Mouse (Mus musculus) kidney, adult 18-20 months (tissue): ENCODE measurements around the gene Mogat1.

Source experiments
- DNase-seq: peaks from one replicate; pipeline ENCODE4 v3.0.0; 2021

The Mogat1 gene

DNA sequence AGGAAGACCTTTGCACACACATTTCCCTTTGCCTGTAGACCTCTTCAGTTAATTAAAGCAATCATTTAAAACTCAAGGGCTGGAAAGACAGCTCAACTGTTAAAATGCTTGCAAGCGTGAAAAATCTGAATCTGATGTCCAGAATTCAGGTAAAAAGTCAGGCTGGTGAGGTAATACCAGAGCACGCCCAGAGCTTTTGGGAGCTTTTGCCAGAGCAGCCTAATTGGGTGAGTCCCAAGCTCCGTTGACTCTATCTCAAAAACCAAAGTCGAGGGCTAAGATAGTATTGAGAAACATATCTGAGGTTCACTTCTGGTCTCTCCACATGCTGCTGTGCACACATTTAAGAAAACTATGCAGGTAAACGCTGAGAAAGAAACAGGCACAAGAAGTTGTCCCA, at the start of gene Mogat1:
Gene Mogat1, plus strand, starts transcription at position 130 of the 400 bp plus-strand sequence.
- DNase-seq = peak; percentile 30

DNA sequence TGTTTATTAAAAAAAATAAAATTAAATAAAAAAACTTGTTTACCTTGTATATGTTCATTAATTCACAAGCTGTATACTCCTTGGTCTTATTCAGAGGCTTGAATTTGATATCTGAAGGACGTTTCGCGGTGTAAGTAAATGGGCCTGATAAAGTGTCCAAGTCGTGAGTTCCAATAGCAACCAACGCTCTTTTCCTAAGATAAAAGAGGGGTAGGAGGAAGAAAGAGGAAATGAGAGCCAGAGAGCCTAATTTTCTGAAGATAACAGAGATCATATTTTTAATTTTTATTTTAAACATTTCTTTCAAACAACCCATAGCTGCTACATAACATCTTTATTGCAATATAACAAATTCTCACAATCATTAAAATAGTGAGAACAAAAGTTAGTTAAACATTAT, 38.4 kb upstream of the Mogat1 start:
- DNase-seq = no peak

DNA sequence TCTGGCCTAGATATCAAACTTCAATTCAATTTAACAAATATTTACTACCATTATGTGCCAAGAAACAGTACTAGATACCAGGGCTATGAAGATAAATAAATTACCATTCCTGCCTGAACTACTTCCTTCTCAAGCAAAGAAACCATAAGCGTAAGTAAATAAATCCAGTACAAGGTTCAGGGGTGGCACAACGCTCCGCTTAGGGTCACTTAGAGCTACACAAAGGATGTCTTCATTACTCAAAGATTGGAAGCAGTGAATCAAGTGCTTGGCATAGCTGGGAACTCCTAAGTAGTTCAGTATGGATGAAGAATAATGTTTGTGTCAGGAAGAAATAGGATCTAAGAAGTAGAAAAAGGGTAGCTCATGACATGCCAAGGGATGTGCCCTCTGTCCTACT, 27.4 kb upstream of the Mogat1 start:
- DNase-seq = no peak

DNA sequence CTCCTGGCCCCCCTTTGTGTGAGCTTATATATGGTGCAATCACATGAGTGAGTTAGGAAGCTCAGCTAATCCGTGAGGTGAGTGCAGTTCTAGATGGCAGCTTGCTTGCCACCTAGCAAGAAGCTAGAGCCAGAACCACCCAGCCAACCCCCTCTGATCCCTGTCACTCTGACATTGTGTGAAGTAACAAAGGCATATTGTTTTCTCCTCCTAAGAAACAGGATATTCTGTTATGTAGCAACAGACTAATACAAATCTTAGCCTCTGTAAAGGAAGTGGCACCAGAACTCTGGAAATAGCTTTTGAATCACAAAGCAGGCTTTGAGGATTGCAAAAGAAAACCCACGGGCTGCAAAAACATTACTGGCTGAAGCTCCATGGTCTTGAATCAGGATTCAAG, 26.4 kb upstream of the Mogat1 start:
- no peak for DNase-seq

DNA sequence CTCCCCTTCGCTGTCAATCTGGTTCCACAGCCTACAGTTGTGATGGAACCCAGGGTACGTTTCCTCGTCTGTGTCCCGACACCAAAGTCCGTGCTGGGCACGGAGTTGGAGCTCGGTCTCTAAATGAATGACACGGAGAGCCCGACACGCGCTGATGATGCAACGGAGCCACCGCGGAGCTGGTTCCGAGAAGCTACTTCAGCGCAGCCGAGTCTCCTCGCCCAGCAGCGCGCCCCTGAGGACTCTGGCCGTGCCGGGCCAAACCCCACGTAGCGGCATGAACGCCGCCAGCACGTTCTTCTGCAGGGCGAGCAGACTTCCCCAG, 22.4 kb upstream of the Mogat1 start:
- DNase-seq = no peak

DNA sequence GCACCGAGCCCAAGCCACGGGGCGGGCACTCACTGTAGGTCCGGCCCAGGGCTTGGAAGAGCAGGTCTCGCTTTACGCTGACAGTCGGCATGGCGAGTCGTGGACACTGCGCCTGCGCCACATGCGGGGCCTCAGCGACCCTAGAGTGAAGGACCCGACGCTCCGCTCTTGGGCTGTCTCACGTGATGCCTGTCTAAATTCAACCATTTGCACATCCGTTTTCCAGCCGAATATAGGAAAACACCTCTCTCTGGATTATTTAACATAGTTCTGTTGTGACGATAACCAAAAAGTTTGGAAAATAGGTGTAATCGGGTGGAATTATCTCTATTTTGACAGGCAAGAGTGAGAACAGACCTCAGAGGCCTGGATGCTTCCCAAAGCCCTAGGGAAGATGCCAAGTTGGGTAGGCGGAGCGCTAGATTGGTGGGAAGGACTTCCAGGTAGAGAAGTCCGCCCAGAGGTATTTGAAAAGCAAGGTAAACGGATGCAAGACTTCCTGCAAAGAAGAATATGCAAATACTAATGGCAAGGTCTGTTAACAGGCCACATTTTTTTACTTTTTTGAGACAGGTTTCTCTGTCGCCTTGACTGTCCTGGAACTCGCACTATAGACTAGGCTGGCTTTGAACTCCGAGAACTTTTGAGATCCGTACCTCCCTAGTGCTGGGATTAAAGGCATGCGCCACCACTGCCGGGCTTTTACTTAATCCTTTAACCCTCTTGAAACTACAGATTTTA, 21.9 kb upstream of the Mogat1 start, which contains the start of gene Farsb:
Gene Farsb, minus strand, starts transcription at position 146 of the 741 bp plus-strand sequence.
- peak; percentile 92 for DNase-seq

DNA sequence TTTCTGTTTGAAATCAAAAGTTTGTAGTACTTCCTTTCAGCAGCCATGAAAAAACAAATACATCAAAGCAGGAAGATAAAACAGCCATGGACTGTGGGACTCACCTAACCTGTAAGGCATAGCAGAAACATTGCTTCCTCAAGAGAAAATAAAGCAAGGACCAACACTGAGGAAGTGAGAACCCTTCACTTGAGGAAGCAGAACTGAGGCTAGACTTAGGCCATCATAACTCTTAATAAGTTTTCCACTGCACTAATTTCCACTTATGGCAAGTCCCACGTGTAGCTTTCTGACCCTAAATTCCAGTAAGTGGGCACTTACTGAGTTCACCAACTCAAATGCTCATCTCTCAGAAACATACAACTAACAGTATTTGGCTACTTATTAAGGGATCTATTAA, 20.6 kb upstream of the Mogat1 start:
- DNase-seq = no peak

DNA sequence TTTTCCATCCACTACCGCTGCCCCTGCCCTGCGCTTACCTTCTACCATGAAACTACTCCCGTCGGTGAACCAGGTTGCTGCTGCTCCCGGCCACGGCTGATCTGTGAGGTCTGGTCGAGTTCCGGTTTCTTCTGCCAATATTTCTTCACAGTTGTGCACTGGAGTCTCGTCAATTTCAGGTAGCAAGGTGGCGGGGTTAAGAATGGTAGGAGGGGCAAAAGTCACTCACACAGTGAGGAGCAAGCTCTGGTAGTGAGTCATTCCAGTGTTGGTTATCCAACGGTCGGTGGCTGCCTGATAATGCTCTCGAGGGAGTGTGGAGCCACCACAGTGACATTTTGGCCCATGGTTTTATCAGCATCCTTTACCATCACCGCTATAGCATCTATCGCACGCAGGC, 9.8 kb upstream of the Mogat1 start:
- peak; percentile 25 for DNase-seq

DNA sequence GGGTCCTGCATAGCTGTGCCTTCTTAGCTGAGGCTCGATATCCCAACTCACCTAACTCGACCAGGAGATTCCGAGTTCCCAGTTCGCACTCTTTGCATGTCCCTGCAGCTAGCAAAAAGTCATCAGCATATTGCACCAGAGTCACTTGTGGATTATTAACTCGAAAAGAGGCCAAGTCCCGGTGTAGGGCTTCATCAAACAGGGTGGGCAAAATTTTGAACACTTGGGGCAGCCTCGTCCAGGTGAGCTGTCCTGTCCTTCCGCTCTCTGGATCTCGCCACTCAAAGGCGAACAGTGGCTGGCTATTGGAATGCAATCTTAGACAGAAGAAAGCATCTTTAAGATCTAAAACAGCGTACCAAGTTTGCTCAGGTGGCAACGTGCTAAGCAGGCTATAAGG, 8.9 kb upstream of the Mogat1 start:
- DNase-seq = peak; percentile 33

DNA sequence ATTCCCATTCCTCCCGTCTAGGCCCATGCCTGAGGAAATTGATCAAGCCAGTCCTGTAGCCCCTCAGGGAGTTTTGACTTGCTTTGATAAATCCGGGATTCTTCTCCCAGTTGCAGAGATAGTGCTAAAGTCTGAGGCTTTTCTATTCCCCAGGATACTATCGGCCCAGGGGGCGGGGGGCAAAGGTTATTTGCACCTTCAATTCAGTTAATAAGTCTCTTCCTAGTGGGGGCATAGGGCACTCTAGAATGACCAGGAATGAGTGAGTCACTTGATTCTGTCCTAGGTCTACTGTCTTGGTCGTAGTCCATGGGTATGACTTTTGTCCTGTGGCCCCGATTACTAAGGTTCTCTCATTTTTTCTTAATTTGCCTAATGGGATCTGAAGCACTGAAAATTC, 8.3 kb upstream of the Mogat1 start:
- peak; percentile 74 for DNase-seq

DNA sequence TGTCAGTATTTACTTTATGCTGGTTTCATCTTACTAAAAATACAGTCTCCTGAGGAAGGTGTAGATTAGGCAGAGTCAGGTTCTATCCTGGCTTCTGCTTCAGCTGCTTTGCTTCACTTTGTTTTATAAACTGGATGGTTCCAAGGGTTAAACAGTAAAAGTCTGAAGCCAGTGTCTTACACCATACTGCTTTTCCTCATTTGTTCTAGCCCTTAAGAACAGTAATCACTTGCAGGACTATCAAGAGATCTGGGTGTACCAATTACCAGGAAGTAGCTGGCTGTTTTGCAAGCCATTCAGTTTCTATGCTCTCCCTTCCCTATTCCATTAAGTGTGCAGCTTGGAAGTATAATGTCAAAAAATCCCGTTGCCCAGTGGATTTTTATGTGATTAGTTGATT, 3.7 kb upstream of the Mogat1 start:
- no peak for DNase-seq

DNA sequence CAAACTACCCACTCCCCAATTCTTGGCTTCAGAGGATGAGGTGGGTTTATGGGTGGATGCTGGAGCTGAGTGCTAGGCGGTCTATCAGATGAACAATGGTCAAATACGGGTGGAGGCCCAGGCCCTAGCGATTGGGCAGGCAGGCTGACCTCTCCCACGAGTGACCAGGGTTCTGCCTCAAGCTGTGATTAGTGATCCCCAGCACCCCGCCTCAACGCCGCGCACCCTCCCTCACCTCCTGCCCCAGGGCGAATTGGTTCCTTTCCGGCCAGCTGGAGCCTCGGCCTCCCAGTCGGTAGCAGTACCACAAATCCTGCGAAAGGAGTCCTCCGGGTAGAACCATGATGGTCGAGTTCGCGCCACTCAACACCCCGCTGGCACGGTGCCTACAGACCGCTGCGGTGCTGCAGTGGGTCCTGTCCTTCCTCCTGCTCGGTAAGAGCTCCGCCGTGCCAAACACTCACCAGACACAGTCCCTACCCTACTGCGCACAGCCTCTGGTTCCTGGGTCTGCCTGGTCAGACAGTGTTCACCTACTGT, 900 bp downstream of the Mogat1 start, which contains the start of gene BC035947:
Gene BC035947, minus strand, starts transcription at position 538 of the 540 bp plus-strand sequence.
- DNase-seq = peak; percentile 55

DNA sequence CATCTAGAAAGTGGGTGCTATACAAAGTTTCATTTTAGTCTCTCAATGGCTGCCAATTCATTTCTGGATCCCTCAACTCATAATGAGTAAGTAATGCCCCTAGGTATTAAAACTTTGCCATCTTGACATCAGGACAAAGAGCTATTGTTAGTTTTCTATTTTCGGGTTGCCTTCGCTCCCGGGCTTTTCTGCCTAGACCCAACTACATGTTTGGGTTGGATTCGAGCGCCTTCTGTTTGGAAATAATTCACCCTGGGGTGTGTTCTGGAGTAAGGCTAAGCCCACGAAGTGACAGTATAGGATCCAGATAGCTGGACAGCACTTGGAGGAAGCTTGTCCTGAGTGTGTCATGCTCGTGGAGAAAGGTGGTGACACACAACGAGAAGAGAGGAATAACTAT, 2.0 kb downstream of the Mogat1 start:
- DNase-seq = no peak

DNA sequence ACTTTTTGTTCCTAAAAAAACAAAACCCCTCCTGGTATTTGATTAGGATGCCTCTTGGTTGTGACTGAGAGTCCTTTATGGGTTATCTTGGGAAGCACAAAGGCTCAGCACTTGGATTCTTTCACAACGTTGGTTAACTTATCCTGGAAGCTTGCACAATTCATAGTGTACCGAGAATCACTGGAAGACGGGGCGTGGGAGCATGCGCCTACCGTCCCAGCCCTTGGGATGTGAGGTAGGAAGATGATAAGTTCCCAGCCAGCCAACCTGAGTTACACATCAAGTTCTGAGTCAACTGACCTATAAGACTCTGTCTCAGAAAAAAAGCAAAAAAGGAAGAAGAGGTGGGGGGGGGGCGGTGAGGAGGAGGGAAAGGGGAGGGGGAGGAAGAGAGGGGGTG, 8.1 kb downstream of the Mogat1 start:
- DNase-seq = no peak

DNA sequence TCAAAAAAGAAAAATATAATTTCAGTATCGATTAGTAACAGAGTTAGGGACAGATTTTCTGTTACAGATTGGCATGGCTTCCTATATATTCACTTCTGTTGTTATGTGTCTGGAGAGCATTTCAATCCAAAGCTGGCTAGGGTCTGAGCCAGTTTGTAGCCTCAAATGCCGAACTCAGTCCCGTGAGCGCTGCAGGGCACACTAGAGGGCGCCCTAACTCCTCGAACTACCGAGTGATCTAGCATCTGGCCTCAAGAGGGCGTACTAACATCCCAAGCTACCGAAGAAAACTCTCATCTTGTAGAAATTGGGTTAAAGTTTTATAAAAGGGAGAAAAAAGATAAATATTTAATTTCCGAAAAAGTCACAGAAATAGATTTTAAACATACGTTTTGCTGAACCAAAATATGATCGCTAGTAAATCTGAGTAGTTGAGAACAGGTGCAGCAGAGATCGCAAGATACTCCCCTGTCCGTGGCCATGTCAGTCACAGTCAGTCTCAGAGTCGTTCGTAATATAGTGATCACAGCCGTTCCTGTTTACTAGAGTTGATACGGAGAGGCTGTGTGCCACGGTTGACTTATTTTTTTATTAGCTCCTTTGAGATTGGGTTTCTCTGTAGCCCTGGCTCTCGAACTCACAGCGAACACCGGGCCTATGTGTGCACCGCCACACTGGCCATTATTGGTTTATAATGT, 14.5 kb downstream of the Mogat1 start:
- peak; percentile 72 for DNase-seq

DNA sequence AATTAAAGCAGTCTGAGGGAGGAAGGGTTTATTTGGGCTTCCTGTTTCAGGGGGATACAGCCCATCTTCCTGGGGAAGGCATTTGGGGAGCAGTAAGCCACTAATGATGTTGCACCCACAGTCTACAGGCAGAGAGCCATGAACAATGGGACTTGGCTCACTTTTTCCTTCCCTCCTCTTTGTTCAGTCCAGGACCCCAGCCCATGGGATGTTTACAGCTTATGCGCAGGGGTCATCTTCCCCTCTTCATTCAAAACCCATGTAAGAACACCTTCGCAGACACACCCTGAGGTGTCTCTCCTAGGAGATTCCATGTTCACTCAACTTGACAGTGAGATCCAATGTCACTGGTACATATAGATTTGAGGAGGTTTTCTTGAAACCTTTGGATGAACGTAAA, 17.6 kb downstream of the Mogat1 start:
- DNase-seq = no peak

DNA sequence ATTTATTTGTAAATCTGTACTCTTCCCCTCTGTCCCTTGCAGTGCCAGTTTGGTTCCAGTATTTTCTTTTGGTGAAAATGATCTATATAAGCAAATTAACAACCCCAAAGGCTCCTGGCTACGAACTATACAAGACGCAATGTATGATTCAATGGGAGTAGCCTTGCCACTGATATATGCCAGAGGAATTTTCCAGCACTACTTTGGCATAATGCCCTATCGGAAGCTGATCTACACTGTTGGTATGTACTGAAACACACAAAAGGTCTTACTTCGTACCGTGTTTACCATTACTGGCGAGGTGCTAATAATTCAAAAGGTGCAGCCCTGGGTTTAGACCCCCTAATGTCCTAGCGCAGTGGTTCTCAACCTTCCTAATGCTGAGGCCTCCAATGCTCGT, 18.2 kb downstream of the Mogat1 start:
- no peak for DNase-seq

DNA sequence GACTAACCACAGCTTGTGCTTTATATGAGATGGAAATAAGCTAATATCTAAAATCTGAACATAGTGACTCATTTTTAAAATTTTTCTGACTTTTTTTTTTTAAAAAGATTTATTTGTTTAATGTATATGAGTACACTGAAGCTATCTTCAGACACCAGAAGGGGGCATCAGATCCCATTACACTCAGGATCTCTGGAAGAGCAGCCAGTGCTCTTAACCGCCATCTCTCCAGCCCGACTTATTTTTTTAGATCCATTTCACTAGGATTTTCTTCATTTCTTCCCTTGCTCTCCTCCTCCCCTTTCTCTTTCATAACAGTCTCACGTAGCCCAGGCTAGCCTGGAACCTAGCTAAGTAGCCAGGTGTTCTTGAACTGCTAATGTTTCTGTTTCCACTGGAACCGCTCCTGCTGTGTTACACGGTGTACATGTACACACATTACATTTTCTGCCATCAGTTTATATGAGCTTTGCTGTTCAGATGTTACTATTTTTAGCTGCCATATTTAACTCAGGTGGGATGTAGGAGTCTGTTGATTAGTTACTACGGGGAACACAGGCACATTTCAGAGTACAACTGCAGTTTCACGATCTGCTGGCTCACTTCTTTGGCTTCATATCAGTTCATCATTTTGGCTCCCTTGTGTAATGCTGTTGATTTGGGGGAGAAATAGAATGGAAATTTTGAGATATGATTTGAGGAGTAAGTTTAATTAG, 19.9 kb downstream of the Mogat1 start:
- no peak for DNase-seq

DNA sequence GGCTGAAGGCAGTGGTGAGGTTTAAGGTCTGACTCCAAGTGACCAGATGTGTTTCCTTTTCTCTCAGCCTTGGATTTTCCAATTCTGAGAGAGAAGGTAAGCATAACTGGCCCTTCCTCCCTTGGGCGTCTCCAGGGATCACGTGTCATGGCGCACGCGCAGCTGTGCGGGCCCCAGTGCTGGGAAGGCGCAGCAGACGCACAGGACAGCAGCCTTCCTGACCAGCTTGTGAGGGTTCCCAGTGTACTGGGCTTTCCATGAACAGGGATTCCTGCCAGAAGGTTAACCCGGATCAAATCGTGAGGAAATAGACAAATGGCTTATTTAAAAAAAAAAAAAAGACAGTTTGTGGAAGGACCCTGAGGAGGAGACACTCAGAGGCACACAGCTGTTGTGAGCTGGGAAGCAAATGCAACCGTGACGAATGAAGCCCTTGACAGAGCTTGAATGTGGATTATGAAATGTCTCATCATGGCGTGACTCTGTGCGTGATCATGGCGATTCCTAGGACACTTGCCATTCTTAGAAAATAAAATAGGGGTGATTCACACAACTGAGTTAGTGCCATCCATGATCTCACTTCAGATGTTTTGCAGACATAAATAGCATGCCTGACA, 21.5 kb downstream of the Mogat1 start:
- DNase-seq = no peak

DNA sequence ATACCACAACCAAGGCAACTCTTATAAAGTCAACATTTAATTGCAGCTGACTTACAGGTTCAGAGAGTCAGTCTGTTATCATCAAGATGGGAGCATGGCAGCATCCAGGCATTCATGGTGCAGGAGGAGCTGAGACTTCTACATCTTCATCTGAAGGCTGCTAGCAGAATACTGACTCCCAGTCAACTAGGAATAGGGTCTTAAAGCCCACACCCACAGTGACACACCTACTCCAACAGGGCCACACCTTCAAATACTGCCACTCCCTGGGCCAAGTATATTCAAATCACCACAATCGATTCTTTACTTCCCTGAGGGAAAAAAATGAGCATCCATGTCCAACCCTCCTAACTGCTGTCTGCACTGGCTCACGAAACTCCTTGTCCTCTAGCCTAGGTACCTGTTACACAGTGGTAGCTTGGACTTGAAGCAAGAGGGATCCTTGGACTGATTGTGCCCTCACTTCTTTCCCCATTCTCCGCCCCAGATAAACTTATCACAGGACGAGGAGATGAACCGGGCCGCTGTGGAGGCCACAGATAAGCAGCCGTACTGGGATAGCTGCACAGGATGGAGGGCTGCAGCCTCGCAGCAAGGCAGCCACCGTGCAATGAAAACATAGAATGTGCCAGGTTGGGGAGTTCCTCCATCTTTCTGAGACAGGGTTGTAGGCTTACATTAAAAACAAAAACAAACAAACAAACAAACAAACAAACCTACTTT, 23.8 kb downstream of the Mogat1 start:
- DNase-seq = no peak

DNA sequence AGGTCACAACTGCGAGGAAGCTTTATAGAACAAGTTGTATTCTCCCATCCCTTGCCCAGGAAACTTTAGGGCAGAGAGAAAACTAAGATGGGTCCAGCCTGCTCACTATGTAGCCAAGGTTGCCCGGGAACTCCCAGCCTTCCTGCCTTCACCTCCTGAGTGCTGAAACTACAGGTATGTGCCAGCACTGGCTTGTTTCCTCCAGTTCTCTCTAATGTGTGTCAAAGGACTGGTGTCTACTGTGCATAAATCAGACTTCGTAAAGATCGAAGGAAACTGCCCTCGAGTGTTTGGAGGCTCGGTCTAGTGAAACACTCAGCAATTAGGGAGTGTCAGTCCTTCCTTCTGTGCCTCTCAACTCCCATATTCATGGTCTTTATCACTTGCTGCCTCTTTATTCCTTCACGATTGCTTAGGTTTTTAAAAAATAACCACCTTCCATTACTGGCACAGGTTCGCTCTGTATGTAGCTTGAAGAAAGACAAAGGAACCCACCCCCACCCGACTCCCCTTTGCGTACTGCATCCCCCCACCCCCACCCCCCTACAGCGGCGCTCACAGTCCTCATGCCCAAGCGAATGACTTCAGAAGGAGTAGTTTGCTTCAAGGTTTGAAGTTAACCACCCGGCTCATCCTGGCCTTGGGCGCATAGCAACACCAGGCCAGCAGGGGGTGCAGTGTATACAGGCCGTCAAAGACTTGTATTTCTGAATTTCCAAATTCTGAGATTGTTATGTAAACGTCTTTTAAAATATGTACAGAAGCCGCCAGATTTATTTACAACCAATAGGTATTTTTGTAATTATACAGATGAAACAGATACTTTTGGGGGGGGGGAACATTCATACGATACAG, 25.7 kb downstream of the Mogat1 start:
- peak; percentile 77 for DNase-seq
